Mouse (Mus musculus): ENCODE measurements at regions not wholly inside any gene's neighbourhood (a gene's known extent, or its start where the extent isn't known, plus 50 kb on each side); places are given as distances from the start of the nearest gene placed in this dataset.

DNA sequence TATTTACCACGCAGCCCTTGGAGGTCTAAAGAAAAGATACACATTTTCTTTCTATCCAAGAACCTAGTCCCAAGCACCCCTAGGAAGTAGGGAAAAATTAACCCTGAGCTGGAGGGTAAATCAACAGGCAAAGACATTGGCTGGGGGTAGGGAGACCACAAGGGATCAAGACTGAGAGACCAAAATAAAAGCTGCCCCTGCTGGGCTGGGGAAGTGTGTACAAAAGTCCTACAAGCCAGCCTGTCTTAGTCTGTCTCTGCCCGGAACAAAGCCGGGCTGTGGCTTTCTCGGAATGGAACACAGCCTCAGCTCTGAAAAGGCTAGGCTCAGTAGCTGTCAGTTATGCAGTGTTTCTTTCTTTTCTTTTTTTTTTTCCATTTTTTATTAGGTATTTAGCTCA, 81.4 kb upstream of the Sox4 start:
- TF ChIP-seq CTCF (IDR thresholded peaks at IDR 0.05; ENCODE audit: borderline replicate concordance, control insufficient read depth, extremely low read depth, insufficient read depth, low read length, poor library complexity) (no peak), POLR2A (IDR thresholded peaks at IDR 0.05; ENCODE audit: control insufficient read depth, extremely low read depth, insufficient read depth, low read length, poor library complexity) (no peak)

All from thymus, adult 2 months (tissue).